Mouse (Mus musculus): Measurements from ENCODE around the gene Negr1. TPM values are rescaled to one million over a fixed set of nuclear protein-coding genes. Genes with fewer than 3 reads are reported as not detected.
A peak's percentile ranks its signal among the peaks of the same experiment; 100 is the strongest.

The Negr1 gene
- total and polyA plus RNA-seq, 3 experiments: not detected

DNA sequence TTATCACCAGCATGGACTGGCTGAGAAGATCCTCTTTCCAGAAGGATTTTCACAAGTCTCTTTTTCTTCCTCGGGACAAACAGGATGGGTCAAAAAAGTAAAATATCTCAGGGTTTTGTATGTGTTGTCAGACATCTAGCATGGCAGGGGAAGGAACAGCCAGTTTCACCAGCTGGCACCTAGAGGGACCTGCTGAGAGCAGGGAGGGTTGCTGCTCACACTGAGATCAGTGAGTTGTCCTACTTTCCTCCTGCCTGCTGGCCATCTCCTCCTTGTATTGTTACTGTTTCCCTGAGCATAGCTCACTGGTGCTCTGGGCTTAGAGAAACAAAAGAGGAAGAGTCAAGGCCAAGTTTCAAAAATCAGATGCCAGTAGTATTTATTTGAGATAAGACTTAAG, 523.6 kb downstream of the Negr1 start:
- Histone ChIP-seq H3K9me3 (replicated peaks; ENCODE audit: low read length) (no peaks in the 10 kb centered on the region), H3K36me3 (replicated peaks in 1 of 2; ENCODE audit: control insufficient read depth in 1 of 2, insufficient read depth in 1 of 2, low read length in 1 of 2) (no peaks in the 10 kb centered on the region), H3K79me2 (replicated peaks; ENCODE audit: control insufficient read depth, extremely low read depth, insufficient read depth, poor library complexity, severe bottlenecking) (no peaks in the 10 kb centered on the region), H3K4me1 (ENCODE audit: control insufficient read depth in 1 of 2, insufficient read depth in 2 of 2) (peaks cover 11 to 30% of the 10 kb centered on the region in 2 experiments), H3K4me2 (ENCODE audit: insufficient read depth, low read depth, poor library complexity, severe bottlenecking) (no peak overlapping the region), H3K27ac (ENCODE audit: insufficient read depth, low read depth) (no peak overlapping the region), H3K9ac (ENCODE audit: insufficient read depth, low read depth) (no peak overlapping the region), H3K4me3 (replicated peaks in 1 of 3; ENCODE audit: low read depth in 2 of 3, low read length in 2 of 3, poor library complexity in 1 of 3) (no peak overlapping the region), H3K27me3 (replicated peaks) (no peaks in the 10 kb centered on the region)
- TF ChIP-seq CHD1 (IDR thresholded peaks at IDR 0.05; ENCODE audit: low read depth, low read length): no peak
- no peak for TF ChIP-seq ZC3H11A (IDR thresholded peaks at IDR 0.05; ENCODE audit: low read depth, low read length)
- TF ChIP-seq ZNF384 (IDR thresholded peaks at IDR 0.05; ENCODE audit: low read depth, low read length): no peak
- no peak for TF ChIP-seq E2F4 (IDR thresholded peaks at IDR 0.05; ENCODE audit: insufficient replicate concordance, low read depth, low read length)
- no peak for TF ChIP-seq SMC3 (IDR thresholded peaks at IDR 0.05; ENCODE audit: low read depth, low read length)
- TF ChIP-seq MAX (IDR thresholded peaks at IDR 0.05; ENCODE audit: low read length): no peak
- no peak for TF ChIP-seq POLR2AphosphoS2 (IDR thresholded peaks at IDR 0.05; ENCODE audit: low read depth, low read length)
- no peak for TF ChIP-seq MAZ (IDR thresholded peaks at IDR 0.05; ENCODE audit: low read depth, low read length)
- no peak for TF ChIP-seq JUN (IDR thresholded peaks at IDR 0.05; ENCODE audit: insufficient read depth, low read depth, low read length)
- no peak for TF ChIP-seq BHLHE40 (IDR thresholded peaks at IDR 0.05; ENCODE audit: low read depth, low read length)
- TF ChIP-seq TCF12 (IDR thresholded peaks at IDR 0.05; ENCODE audit: low read depth, low read length): no peak
- in situ Hi-C loops (cut with MboI; ENCODE audit: low pct_ligation_motif_present, low pct_unique_long_range_greater_than_20kb, low sequenced_read_pairs) (no loop called here), dilution Hi-C loops (cut with MboI; ENCODE audit: extremely low pct_ligation_motif_present, extremely low pct_unique_long_range_greater_than_20kb, low sequenced_read_pairs) (no loop called here)
- no peak for DNase-seq (ENCODE audit: extremely low read depth)

DNA sequence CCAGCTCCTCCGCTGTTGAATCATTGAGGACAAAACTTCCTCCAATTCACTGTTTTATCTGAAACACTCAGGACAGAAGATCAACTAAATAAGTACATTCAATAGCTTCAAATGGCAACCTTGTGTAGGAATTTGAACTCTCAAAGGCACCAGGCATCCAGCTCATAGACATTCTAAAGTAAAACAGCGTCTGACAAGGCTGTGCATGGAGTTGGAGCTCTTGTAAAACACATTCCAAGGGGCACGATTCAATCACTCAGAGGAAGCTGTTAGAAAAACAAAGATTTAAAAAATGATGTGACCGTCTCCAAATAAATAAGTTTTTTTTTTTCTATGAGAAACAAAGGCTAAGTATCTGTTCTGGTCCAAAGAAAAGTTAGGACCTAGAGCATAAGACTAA, 528.5 kb downstream of the Negr1 start:
- H3K4me3 ChIP-seq (replicated peaks in 1 of 3; ENCODE audit: low read depth in 2 of 3, low read length in 2 of 3, poor library complexity in 1 of 3): no peak overlapping the region
- no peak for DNase-seq (ENCODE audit: extremely low read depth)
- no peaks in the 10 kb centered on the region for H3K79me2 ChIP-seq (replicated peaks; ENCODE audit: control insufficient read depth, extremely low read depth, insufficient read depth, poor library complexity, severe bottlenecking)
- no peaks in the 10 kb centered on the region for H3K27me3 ChIP-seq (replicated peaks)
- TF ChIP-seq NRF1 (IDR thresholded peaks at IDR 0.05; ENCODE audit: low read depth, low read length) (no peak), ETS1 (conservative IDR thresholded peaks at IDR 0.05; ENCODE audit: low read depth, low read length) (no peak), POLR2A (IDR thresholded peaks at IDR 0.05; ENCODE audit: low read depth, low read length) (no peak)
- no peaks in the 10 kb centered on the region for H3K36me3 ChIP-seq (replicated peaks in 1 of 2; ENCODE audit: control insufficient read depth in 1 of 2, insufficient read depth in 1 of 2, low read length in 1 of 2)
- in situ Hi-C loops (cut with MboI; ENCODE audit: low pct_ligation_motif_present, low pct_unique_long_range_greater_than_20kb, low sequenced_read_pairs): no loop called here
- dilution Hi-C loops (cut with MboI; ENCODE audit: extremely low pct_ligation_motif_present, extremely low pct_unique_long_range_greater_than_20kb, low sequenced_read_pairs): no loop called here
- no peak overlapping the region for H3K9ac ChIP-seq (ENCODE audit: insufficient read depth, low read depth)
- H3K4me2 ChIP-seq (ENCODE audit: insufficient read depth, low read depth, poor library complexity, severe bottlenecking): no peak overlapping the region
- H3K9me3 ChIP-seq (replicated peaks; ENCODE audit: low read length): peaks cover 2% of the 10 kb centered on the region
- peaks cover 6 to 7% of the 10 kb centered on the region in 2 experiments; a peak in 3 of 4 replicates for H3K4me1 ChIP-seq (ENCODE audit: control insufficient read depth in 1 of 2, insufficient read depth in 2 of 2)
- H3K27ac ChIP-seq (ENCODE audit: insufficient read depth, low read depth): no peak overlapping the region

- Histone ChIP-seq H3K27me3 (replicated peaks) (no peaks in the 10 kb centered on the region), H3K79me2 (replicated peaks; ENCODE audit: control insufficient read depth, extremely low read depth, insufficient read depth, poor library complexity, severe bottlenecking) (no peaks in the 10 kb centered on the region), H3K9me3 (replicated peaks; ENCODE audit: low read length) (peaks cover 2% of the 10 kb centered on the region), H3K27ac (ENCODE audit: insufficient read depth, low read depth) (no peak overlapping the region), H3K36me3 (replicated peaks in 1 of 2; ENCODE audit: control insufficient read depth in 1 of 2, insufficient read depth in 1 of 2, low read length in 1 of 2) (no peaks in the 10 kb centered on the region), H3K4me2 (ENCODE audit: insufficient read depth, low read depth, poor library complexity, severe bottlenecking) (no peak overlapping the region), H3K4me3 (replicated peaks in 1 of 3; ENCODE audit: low read depth in 2 of 3, low read length in 2 of 3, poor library complexity in 1 of 3) (no peak overlapping the region), H3K4me1 (ENCODE audit: control insufficient read depth in 1 of 2, insufficient read depth in 2 of 2) (peaks cover 9 to 10% of the 10 kb centered on the region in 2 experiments), H3K9ac (ENCODE audit: insufficient read depth, low read depth) (no peak overlapping the region)
- peak; percentile 20 for DNase-seq (ENCODE audit: extremely low read depth)
- TF ChIP-seq NRF1 (IDR thresholded peaks at IDR 0.05; ENCODE audit: low read depth, low read length) (no peak), MEF2A (IDR thresholded peaks at IDR 0.05; ENCODE audit: borderline replicate concordance, low read depth, low read length) (peak; percentile 2; the same call in 1 of the 2 replicates)
- in situ Hi-C loops (cut with MboI; ENCODE audit: low pct_ligation_motif_present, low pct_unique_long_range_greater_than_20kb, low sequenced_read_pairs) (no loop called here), dilution Hi-C loops (cut with MboI; ENCODE audit: extremely low pct_ligation_motif_present, extremely low pct_unique_long_range_greater_than_20kb, low sequenced_read_pairs) (no loop called here)
Observed at GRCm38 (mm10) chr3:157096284-157096683, 534.7 kb downstream of the Negr1 start.
